Mouse (Mus musculus) G1E (cell line): ENCODE measurements around the gene Mdm2.
"Not testable (repeated sequence)": the region's sequence is repeated elsewhere in the genome, so short reads cannot be mapped to it uniquely, and the experiment has no call there.

Source experiments
- CTCF ChIP-seq: IDR thresholded peaks from 2 replicates; pipeline ENCODE4 v1.5.1; 2012; ENCODE audit warnings: low read depth, low read length, inconsistent platforms, mixed read lengths
- GATA1 ChIP-seq: IDR thresholded peaks from 2 replicates; pipeline ENCODE4 v1.6.1; 2012; ENCODE audit warnings: borderline replicate concordance, low read length, inconsistent platforms, mixed read lengths
- POLR2AphosphoS5 ChIP-seq: IDR thresholded peaks from 2 replicates; pipeline ENCODE4 v1.6.1; 2012; ENCODE audit warnings: low read depth, low read length, inconsistent platforms; ENCODE audit not compliant: insufficient replicate concordance

DNA sequence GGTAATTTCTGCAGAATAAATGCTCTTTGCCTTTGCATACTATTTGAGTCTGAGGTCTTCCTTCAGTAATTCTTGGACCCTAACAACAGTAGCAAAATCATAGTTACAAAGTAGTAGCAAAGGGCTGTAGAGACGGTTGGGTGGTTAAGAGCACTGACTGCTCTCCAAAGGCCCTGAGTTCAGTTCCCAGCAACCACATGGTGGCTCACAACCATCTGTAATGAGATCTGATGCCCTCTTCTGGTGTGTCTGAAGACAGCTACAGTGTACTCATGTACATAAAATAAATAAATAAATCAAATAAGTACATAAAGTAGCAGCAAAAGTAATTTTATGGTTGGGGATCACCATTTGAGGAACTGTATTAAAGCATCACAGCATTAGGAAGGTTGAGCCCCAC lies 5.1 kb upstream of the Mdm2 start:
- TF ChIP-seq CTCF, POLR2AphosphoS5, GATA1: not testable (repeated sequence)
